Mouse (Mus musculus) gastrocnemius, postnatal 36 days (tissue): ENCODE measurements at regions not wholly inside any gene's neighbourhood (a gene's known extent, or its start where the extent isn't known, plus 50 kb on each side); places are given as distances from the start of the nearest gene placed in this dataset.

ENCODE experiments used
- DNase-seq, 2 experiments: peaks; one replicate each; pipeline ENCODE4 v3.0.0; 2022
- intact Hi-C: fragments of 180-260 bp; cut with DNase I; formaldehyde crosslinking; loops from one replicate; pipeline ENCODE4 v1.15.1; 2025

DNA sequence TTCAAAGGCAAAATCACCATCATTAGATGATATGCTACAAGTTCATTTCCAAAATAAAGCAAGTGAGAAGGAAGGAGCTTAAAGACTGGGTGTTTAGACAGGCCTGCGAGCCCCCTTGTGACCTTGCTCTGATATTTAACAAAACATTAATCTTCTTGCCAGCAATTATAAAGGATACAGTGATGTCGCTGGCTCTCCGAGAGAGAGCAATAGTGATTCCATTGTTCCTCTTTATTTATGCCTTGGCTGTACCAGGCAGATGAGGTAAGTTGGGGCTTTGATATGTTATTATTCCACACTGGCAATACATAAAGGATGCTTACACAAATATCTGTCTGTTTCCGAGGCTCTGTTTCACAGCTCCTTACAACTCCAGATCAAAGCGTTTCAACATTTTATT lies 197.7 kb upstream of the Sall1 start:
- intact Hi-C loops: no loop called here
- DNase-seq: no peak

- intact Hi-C loops: no loop called here
- no peak for DNase-seq
Observed at GRCm38 (mm10) chr8:89239626-89240025, 195.7 kb upstream of the Sall1 start.

DNA sequence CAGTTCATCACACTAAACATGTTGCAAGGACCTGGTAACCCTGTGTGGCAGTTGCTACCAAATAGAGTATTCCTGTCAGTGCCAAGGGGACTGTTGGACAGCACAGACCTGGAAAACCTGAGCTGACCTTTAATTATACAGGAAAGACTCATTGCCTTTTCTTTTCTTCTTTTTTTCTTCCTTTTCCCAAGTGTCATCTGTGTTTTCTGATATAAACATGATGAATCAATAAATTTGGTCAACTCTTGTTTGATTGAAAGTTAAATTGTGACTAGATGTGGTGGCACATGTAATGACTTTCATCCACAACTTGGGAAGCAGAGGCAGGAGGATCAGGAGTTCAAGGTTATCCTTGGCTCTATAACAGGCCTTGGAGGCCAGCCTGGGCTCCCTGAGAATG lies 190.1 kb upstream of the Sall1 start:
- intact Hi-C loops: no loop called here
- DNase-seq: no peak

DNA sequence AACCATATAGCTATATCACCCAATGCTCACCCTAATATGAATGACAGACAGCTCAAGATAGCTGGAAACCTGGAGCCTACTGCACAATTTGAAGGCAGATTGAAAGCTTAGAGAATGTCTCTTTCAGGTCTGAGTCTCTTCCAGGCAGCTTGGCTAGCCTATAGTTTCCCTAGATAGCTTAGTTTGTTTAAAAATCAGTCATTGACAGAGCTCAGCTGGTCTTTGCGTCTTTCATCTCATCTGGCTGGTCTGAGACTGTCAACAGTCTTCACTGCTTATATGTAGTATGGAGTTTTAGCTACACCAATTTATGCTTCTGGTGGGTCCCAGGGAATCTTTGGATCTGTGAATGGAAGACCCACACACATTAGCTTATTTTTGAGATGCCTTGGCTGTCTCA lies 188.4 kb upstream of the Sall1 start:
- DNase-seq: no peak
- intact Hi-C loops: no loop called here

DNA sequence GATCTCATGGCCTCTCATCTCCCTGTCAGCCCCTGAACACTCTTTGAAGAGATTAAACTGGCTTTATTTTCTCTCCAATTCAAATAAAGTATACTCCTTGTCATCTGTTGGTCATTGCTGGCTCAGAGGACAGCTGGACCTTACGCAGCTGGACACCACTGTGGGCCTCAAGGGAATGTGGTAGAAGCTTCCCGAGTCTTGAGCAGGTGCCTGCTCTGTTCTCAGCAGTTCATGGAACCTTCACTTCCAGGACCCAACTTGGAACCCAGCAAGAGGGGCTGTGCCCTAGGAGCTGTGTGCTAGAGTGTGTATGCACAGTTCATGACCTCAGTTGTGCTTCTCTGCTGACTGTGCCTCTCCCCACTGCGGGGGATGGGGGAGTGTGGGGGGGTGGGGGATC lies 185.2 kb upstream of the Sall1 start:
- no peak for DNase-seq
- intact Hi-C loops: no loop called here

DNA sequence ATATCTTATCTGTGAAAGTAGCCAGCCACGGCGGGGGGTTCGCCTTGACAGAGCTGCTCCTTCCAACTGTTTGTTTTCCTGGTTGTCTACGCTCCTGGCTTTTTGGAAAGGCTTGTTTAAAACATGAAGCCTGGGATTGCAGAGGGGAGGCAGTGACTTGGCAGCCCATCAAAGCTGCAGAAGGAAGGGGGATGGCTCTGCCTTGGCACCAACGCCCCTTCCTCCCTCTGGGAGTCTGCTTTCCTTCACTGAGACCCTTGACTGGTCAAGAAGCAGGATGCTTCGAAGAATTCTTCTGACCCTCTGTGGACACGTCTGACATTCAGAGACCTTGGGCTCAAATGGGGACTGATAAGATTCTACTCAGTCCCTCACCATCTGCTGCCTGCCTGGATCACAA lies 176.9 kb upstream of the Sall1 start:
- no peak for DNase-seq
- intact Hi-C loops: no loop called here

DNA sequence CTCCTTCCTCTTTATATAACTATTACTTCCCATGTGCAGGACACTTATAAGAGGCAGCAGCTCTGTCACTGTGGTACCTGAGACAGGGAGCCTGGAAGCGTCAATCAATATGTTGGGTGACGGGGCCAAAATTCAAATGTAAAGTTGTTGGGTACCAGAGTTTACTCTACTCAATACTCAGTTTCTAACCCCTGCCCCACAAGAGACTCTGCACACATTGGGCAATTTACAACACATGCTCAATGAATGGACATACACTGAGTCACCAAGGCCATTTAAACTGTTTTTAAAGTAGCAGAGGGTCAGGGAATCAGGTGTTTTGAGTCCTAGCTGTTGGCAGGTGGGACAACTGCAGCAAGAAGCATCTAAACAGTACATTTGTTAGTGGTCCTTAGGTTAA lies 176.4 kb upstream of the Sall1 start:
- intact Hi-C loops: no loop called here
- DNase-seq: no peak

GRCm38 (mm10) chr8:89219156-89219555 lies 175.2 kb upstream of the Sall1 start:
- intact Hi-C loops: no loop called here
- DNase-seq: no peak

GRCm38 (mm10) chr8:89217689-89218088 lies 173.7 kb upstream of the Sall1 start:
- intact Hi-C loops: no loop called here
- no peak for DNase-seq

- intact Hi-C loops: no loop called here
Observed at GRCm38 (mm10) chr8:89211931-89212330, 168.0 kb upstream of the Sall1 start.

DNA sequence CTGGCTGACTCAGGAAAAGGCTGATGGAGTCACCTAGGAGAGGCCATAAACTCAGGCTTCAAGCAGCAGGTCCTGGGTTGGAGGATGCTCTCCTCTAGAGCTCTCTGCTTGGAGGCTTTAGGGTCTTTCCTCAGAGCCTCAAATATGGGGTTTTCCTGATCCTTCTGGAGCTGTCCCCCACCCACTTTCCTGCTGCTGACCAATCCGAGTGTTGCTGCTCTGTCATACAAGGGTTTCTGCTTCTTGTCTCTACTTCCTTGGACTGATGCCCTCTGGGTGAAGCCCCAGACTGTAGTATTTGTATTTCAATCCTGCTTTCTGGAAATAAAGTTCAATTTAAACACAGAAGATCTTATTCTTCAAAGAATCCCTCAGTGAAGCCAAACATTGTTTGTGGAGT lies 166.7 kb upstream of the Sall1 start:
- no peak for DNase-seq
- intact Hi-C loops: no loop called here

More at GRCm38 (mm10) chr8:89211931-89212330, 168.0 kb upstream of the Sall1 start:
- no peak for DNase-seq

GRCm38 (mm10) chr8:89207891-89208290 lies 163.9 kb upstream of the Sall1 start:
- intact Hi-C loops: no loop called here
- DNase-seq: no peak

DNA sequence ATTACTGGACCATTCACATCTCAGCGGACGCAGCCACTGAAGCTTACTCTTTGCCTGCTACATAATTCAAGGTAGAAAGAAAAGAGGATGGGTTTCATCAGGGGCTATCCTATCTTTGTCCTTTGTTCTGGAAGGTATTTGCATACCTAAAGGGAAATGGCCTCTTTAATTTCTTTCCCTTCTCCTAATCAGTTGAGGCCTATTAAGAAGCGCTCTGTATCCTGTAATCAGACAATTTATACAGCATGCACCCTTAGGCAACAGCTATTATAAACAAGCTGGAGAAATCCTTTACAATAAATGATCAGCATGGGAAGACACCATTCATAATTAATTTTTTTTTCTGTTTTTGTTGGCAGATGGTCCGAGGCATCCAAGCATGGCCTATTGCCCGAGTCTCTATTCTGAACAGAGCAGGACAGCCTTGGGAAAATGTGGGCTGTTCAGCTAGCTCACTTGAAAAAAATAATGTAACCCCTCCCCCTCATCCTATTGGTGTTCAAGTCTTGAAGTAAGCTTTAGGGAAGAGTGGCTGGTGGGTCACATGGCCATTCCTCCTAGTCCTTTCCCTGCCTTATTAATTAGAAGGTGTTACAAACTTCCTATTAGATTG lies 158.6 kb upstream of the Sall1 start:
- DNase-seq: no peak
- intact Hi-C loops: no loop called here

DNA sequence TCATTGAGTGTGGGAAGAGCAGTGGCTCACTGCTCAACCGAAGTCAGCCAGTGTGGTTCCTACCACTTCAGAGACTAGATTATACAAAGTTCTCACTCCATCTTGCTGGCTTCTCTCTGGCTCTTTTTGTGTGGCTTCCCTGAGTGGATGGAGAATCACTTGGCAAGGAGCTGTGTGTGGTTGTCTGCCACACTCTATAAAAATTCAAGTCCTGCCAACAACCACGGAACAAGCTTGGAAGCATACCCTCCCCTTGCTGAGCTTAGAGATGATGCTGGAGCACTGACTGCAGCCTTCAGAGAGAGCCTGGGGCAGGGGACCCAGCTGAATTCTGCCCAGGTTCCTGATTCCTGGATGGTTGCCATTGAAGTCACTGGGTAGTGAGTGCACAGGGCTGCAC lies 156.3 kb upstream of the Sall1 start:
- DNase-seq: no peak
- intact Hi-C loops: no loop called here

DNA sequence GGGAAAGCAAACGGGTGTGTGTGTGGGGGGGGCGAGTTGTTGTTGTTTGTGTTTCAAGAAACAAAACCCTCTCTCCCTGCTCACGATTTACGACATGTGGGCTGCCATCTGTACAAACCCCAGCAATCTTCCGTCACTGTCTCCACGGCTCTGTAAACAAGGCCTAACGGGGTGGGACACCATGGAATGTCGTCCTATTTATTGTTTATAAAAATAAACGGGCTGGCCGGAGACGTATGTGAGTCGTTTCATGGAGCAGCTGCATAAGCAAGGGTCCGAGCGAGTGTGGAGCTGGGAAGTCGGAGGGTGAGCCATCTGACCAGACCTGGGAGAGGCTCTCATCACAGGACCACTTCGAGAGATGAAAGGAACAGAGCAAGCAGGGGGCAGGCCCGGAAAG lies 141.4 kb upstream of the Sall1 start:
- DNase-seq: no peak
- intact Hi-C loops: no loop called here

GRCm38 (mm10) chr8:89175631-89176030 lies 131.7 kb upstream of the Sall1 start:
- intact Hi-C loops: no loop called here
- DNase-seq: no peak

DNA sequence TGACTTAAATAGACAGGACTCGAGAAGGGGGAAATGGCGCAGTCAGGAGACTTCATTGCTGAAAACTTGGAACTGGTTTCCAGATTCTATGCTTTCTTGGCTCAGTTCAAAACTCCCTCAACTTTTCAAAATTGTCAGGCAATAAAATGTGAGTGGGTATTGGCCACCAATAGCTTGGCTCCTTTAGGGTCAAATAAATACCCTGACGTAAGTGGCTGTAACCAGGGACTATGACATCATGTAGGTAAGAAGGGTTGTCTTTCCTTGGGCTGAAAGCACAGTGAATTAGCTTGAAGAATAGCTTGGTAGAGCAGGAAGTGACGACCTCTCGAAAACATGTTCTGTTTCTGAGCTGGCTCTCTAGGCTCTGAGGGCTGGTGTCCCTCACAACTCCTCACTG lies 127.6 kb upstream of the Sall1 start:
- DNase-seq: no peak
- intact Hi-C loops: no loop called here

- DNase-seq: no peak
- intact Hi-C loops: no loop called here
Observed at GRCm38 (mm10) chr8:89169484-89169883, 125.5 kb upstream of the Sall1 start.

GRCm38 (mm10) chr8:89167026-89167425 lies 123.1 kb upstream of the Sall1 start:
- DNase-seq: no peak
- intact Hi-C loops: no loop called here

- no peak for DNase-seq
- intact Hi-C loops: no loop called here
Observed at GRCm38 (mm10) chr8:89156909-89157308, 112.9 kb upstream of the Sall1 start.

- no peak for DNase-seq
- intact Hi-C loops: no loop called here
Observed at GRCm38 (mm10) chr8:89153605-89154004, 109.6 kb upstream of the Sall1 start.

- intact Hi-C loops: no loop called here
- DNase-seq: no peak
Observed at GRCm38 (mm10) chr8:89152867-89153595, 109.1 kb upstream of the Sall1 start.

- intact Hi-C loops: no loop called here
- DNase-seq: no peak
Observed at GRCm38 (mm10) chr8:89152331-89152730, 108.4 kb upstream of the Sall1 start.
